Mouse (Mus musculus) stomach, embryonic 16.5 days (tissue): ENCODE data around the gene Nelfa. TPM values are rescaled to one million over a fixed set of nuclear protein-coding genes. Genes with fewer than 3 reads are reported as not detected.
"Not testable (repeated sequence)": the region's sequence is repeated elsewhere in the genome, so short reads cannot be mapped to it uniquely, and the experiment has no call there.

Experiments used
- ATAC-seq: fragments of 200-750 bp; cut with Nextera tagmentation; 2 replicates; pipeline ENCODE4 v1.8.0; 2017; ENCODE audit warnings: moderate number of reproducible peaks, moderate TSS enrichment; ENCODE audit not compliant: insufficient read depth, low FRiP score
- H3K27ac ChIP-seq: fragments of 300-500 bp; sonication (generic); 2 replicates; pipeline ENCODE4 v1.5.1; 2014; ENCODE audit warnings: low read length
- H3K27me3 ChIP-seq: fragments of 300-500 bp; sonication (generic); 2 replicates; pipeline ENCODE4 v1.6.1; 2014; ENCODE audit warnings: low read length, control low read depth, mixed read lengths; ENCODE audit not compliant: control insufficient read depth, insufficient read depth
- H3K36me3 ChIP-seq: fragments of 300-500 bp; sonication (generic); 2 replicates; pipeline ENCODE4 v1.6.1; 2014; ENCODE audit warnings: low read length; ENCODE audit not compliant: control insufficient read depth, insufficient read depth
- H3K4me1 ChIP-seq: fragments of 300-500 bp; sonication (generic); 2 replicates; pipeline ENCODE4 v1.6.1; 2014; ENCODE audit warnings: low read length, control low read depth, mixed read lengths; ENCODE audit not compliant: control insufficient read depth, insufficient read depth
- H3K4me2 ChIP-seq: fragments of 300-500 bp; sonication (generic); 2 replicates; pipeline ENCODE4 v1.6.1; 2014; ENCODE audit warnings: low read depth, low read length, mixed read lengths
- H3K4me3 ChIP-seq: fragments of 300-500 bp; sonication (generic); replicated peaks from 2 replicates; pipeline ENCODE4 v1.5.1; 2014; ENCODE audit warnings: mild to moderate bottlenecking, low read length
- H3K9ac ChIP-seq: fragments of 300-500 bp; sonication (generic); 2 replicates; pipeline ENCODE4 v1.6.1; 2014; ENCODE audit warnings: low read length
- H3K9me3 ChIP-seq: fragments of 300-500 bp; sonication (generic); replicated peaks from 2 replicates; pipeline ENCODE4 v1.6.1; 2016; ENCODE audit warnings: low read length, control low read depth; ENCODE audit not compliant: control insufficient read depth
- WGBS: fragments of 180-500 bp; shearing (Covaris S2); extraction: QIAGEN DNeasy Blood & Tissue Kit; methylation state at CpG from one replicate; pipeline ENCODE4 v1.1.7; 2014; 5-methylcytosine and 5-hydroxymethylcytosine counted together
- polyA plus RNA-seq: library from polyadenylated mRNA; unstranded; fragments of >200 nt; fragmentation: Nextera tagmentation; extraction: Ambion mirVana; gene quantifications from 2 replicates; pipeline ENCODE4 v1.2.1, GENCODE M21; 2015

Gene Nelfa
- polyA plus RNA-seq, 1 experiment from 2014 or later = 46.4 TPM

DNA sequence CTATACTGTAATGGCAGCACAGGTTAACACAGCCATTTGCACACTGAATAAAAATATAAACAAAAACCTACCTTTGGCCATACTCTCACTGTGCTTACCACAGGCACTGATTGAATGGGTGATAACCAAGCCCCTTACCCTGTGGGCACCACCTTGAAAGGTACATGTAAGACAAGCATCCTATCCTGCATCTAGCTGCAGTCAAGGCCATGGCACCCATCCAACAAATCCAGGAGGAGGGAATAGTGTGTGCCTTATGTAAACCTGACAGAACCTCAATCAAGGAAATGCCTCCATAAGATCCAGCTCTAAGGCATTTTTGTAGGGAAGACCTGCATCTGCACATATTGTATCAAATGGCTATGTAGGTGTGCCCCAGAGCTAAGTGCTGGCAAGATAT, 10.0 kb downstream of the Nelfa start:
- Histone ChIP-seq H3K4me2 (no peak overlapping the region), H3K27ac (no peak overlapping the region), H3K27me3 (no peaks in the 10 kb centered on the region), H3K9me3 (peaks cover 5% of the 10 kb centered on the region; the same call in 1 of the 2 replicates), H3K4me3 (no peak overlapping the region), H3K36me3 (peaks cover 25% of the 10 kb centered on the region), H3K4me1 (no peaks in the 10 kb centered on the region), H3K9ac (no peak overlapping the region)
- no peak for ATAC-seq

DNA sequence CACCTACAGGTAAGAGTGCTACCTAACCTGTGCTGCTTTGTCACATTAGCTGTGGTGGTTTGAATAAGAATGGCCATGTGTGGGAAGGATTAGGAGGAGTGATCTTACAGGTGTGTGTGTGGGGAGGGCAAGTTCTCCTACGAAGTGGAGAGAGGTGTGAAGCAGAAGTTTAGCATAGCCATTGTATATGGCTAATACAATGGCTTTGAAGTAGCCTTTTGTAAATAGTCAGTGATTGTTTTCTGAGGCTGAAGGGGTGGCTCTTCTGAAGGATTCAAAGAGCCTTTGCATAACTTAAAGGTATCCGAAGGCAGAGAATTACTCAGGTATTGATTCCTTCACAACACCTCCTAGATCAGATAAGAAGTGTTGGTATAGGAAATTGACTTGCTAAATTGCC, 13.6 kb downstream of the Nelfa start:
- Histone ChIP-seq H3K36me3 (peaks cover 13% of the 10 kb centered on the region), H3K4me3 (no peak overlapping the region), H3K27ac (no peak overlapping the region), H3K9me3 (no peaks in the 10 kb centered on the region), H3K4me2 (no peak overlapping the region), H3K9ac (no peak overlapping the region), H3K4me1 (no peaks in the 10 kb centered on the region), H3K27me3 (no peaks in the 10 kb centered on the region)
- WGBS = 39% methylated on average over 2 of the region's 2 CpGs
- no peak for ATAC-seq

DNA sequence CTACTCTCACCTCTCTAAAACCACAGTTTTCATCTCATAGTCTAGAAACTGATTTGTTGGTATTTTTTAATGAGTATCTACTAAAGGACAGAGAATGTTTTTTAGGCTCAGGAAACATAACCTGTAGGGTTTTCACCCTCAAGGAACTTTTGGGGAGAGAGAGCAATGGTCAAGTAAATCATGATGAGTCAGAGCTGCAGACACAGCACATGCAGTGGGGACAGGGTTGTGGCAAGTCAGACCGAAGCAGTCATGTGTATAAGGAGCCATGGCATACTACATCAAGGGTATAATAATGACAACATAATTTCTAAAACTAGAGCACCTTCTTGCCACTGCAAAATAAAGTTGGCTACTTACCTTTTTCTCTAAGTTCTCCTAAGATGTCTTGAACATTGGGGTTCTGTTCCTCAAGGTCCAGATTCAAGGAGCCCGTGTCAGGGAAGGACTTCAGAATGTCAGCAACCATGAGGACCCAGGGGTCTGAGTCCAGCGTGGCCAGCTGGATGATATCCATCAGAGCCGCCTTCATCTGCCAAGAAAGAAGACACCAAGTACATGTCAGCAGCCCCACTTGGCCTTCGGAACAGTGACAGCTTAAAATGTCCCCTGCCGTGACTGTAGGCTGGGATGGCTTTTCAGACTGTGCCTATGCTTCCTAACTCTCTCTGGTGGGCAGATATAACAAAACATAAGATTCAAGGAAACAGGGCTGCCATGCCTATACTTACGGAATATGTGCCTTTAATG, 14.6 kb downstream of the Nelfa start:
- no peak overlapping the region for H3K27ac ChIP-seq
- H3K4me3 ChIP-seq = no peak overlapping the region
- H3K4me2 ChIP-seq = no peak overlapping the region
- no peak for ATAC-seq
- H3K9ac ChIP-seq = no peak overlapping the region
- no peaks in the 10 kb centered on the region for H3K4me1 ChIP-seq
- 85% methylated on average over 7 of the region's 7 CpGs for WGBS
- H3K27me3 ChIP-seq = no peaks in the 10 kb centered on the region
- peaks cover 17% of the 10 kb centered on the region for H3K36me3 ChIP-seq
- no peaks in the 10 kb centered on the region for H3K9me3 ChIP-seq

DNA sequence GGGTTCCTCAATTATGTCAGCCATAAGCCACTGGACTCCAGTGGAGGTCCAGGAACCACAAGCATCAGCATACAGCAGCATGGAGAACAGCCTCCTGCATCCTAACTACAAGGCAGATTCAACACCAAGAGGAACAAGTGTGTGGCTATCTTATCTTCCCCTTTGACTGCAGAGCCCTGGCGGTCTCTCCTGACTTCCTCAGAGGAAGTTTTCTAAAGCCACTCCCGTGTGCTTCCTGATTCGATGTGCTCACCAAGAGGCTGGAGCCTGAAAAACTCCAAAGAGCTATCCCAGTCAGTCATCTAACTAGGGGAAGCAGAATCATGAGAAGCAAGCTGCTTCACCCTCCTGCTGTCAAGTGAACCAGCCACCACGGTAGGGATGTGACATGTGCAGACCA, 15.3 kb downstream of the Nelfa start:
- peaks cover 24% of the 10 kb centered on the region for H3K36me3 ChIP-seq

DNA sequence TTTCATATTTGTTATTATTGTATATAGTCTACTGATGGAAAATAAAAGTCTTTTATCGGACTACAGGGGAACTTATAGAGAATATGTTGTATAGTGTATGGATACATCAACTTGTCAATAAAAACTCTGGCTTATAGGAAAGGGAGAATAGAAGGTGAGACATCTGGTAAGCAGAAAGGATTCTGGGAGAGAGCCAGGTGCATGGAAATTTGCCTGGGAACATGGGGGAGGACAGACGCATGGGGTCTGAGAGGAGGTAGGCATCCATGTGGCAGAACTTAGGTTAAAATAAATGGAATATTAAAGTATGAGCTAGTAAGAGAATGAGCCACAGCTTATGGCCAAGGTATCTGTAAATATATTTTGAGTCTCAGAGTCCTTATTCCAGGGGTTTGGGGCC, 16.2 kb downstream of the Nelfa start:
- peaks cover 30% of the 10 kb centered on the region for H3K36me3 ChIP-seq
- no peak overlapping the region for H3K9ac ChIP-seq
- H3K27ac ChIP-seq = no peak overlapping the region
- no peak for ATAC-seq
- 90% methylated on average over 2 of the region's 2 CpGs for WGBS
- H3K4me1 ChIP-seq = no peaks in the 10 kb centered on the region
- H3K4me3 ChIP-seq = no peak overlapping the region
- no peaks in the 10 kb centered on the region for H3K9me3 ChIP-seq
- H3K4me2 ChIP-seq = no peak overlapping the region
- no peaks in the 10 kb centered on the region for H3K27me3 ChIP-seq

More for the DNA sequence above, 15.3 kb downstream of the Nelfa start:
- no peaks in the 10 kb centered on the region for H3K4me1 ChIP-seq
- no peak overlapping the region for H3K9ac ChIP-seq
- 66% methylated on average over 4 of the region's 4 CpGs for WGBS
- no peaks in the 10 kb centered on the region for H3K9me3 ChIP-seq
- no peak overlapping the region for H3K4me3 ChIP-seq
- no peak overlapping the region for H3K4me2 ChIP-seq
- no peak for ATAC-seq
- H3K27ac ChIP-seq = no peak overlapping the region
- no peaks in the 10 kb centered on the region for H3K27me3 ChIP-seq

DNA sequence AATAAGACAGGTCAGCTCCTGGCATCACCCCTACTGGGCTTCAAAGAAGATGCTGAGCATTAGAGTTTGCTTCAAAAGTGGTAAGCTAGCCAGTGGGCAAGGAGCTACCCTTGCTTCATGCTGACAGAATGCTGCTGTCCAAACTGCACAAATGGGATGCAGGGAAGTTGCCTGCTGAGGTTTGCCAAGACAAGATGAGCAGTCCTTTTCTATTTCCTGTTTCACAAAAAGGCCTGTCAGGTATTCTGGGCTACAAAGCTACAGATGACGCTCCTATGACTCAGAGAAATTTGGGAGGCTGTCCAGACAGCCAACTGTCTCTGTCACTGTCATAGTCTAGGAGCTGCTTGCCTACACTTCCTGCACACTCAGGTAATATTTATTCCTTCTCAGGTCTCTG, 16.7 kb downstream of the Nelfa start:
- H3K4me3 ChIP-seq = no peak overlapping the region
- H3K4me1 ChIP-seq = no peaks in the 10 kb centered on the region
- H3K9ac ChIP-seq = no peak overlapping the region
- ATAC-seq = no peak
- no peaks in the 10 kb centered on the region for H3K9me3 ChIP-seq
- H3K27ac ChIP-seq = no peak overlapping the region
- H3K4me2 ChIP-seq = no peak overlapping the region
- no peaks in the 10 kb centered on the region for H3K27me3 ChIP-seq
- WGBS = 89% methylated on average over 1 of the region's 1 CpGs
- H3K36me3 ChIP-seq = peaks cover 30% of the 10 kb centered on the region

DNA sequence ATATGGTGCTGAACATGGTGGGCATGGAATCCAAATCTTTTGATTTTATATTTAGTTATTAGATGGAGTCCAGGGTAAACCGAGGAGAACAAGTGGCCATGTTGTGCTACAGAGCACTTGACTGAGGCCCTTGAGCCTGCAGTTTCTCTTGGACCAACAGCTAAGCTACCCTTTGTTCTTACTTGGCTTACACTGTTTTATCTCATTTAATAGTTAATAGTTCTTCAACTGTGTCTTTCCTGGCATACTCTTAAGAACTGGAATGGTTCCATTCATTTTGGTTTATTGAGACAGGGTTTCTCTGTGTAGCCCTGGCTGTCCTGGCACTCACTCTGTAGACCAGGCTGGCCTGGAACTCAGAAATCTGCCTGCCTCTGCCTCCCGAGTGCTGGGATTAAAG, 19.6 kb downstream of the Nelfa start:
- not testable (repeated sequence) for H3K4me1 ChIP-seq, H3K27me3 ChIP-seq, H3K4me3 ChIP-seq, ATAC-seq, H3K27ac ChIP-seq, H3K9me3 ChIP-seq, H3K9ac ChIP-seq, H3K4me2 ChIP-seq
- WGBS = 94% methylated on average over 2 of the region's 2 CpGs
- peaks cover 37% of the 10 kb centered on the region for H3K36me3 ChIP-seq

DNA sequence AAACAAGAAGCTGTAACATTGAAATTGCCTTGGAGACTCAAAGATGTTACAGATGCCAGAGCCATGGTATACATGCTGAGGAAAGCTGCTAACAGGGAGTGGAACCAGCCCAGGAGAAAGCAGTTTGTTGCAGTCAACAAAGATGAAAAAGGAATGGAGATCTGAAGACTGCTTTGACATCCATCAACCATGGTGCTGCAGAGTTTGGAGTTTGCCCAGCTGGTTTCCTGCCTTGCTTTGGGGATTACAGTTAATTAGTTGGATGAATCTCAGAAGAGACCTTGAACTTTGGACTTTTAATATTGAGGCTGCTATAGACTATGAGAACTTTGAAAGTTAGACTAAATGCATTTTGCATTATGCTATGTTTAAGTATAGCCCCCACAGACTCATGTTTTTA, 21.2 kb downstream of the Nelfa start:
- H3K36me3 ChIP-seq = peaks cover 31% of the 10 kb centered on the region
- not testable (repeated sequence) for H3K4me3 ChIP-seq, H3K4me1 ChIP-seq, H3K4me2 ChIP-seq, ATAC-seq, H3K9me3 ChIP-seq, H3K9ac ChIP-seq, H3K27ac ChIP-seq, H3K27me3 ChIP-seq

DNA sequence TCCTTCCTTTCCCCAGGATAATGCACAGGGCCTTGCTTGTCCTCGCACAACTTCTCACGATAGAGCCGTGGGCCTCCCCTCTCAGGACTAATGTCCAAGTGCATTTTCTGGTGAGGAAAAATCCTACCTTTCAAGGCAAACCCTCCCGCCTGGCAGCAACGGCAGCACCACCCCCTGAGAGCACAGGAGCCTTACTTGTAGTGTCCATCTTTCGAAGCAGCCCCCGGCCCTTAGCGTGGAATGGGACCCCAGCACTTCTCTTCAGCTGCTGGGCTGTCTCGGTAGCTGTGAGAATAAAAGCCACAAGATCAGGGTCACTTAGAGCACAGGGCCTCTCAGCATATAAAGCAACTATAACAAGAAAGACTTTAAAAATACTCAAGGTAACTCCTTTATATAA, 33.0 kb downstream of the Nelfa start:
- 85% methylated on average over 9 of the region's 9 CpGs for WGBS
- no peak overlapping the region for H3K27ac ChIP-seq
- H3K4me2 ChIP-seq = no peak overlapping the region
- H3K36me3 ChIP-seq = peaks cover 24% of the 10 kb centered on the region
- no peak for ATAC-seq
- H3K9ac ChIP-seq = no peak overlapping the region
- no peaks in the 10 kb centered on the region for H3K27me3 ChIP-seq
- H3K9me3 ChIP-seq = no peaks in the 10 kb centered on the region
- H3K4me1 ChIP-seq = no peaks in the 10 kb centered on the region
- no peak overlapping the region for H3K4me3 ChIP-seq
